Mouse (Mus musculus) liver, embryonic 16.5 days (tissue): Measurements from ENCODE around the gene Plekhg1. TPM values are rescaled to one million over a fixed set of nuclear protein-coding genes. Genes with fewer than 3 reads are reported as not detected.

ENCODE experiments used
- ATAC-seq: fragments of 200-750 bp; cut with Nextera tagmentation; 2 replicates; pipeline ENCODE4 v1.8.0; 2017; ENCODE audit warnings: low read depth, mild to moderate bottlenecking, moderate number of reproducible peaks, moderate library complexity
- H3K27ac ChIP-seq: fragments of 300-500 bp; sonication (generic); 2 replicates; pipeline ENCODE4 v1.5.1; 2014; ENCODE audit warnings: mild to moderate bottlenecking, low read length
- H3K27me3 ChIP-seq: fragments of 300-500 bp; sonication (generic); 2 replicates; pipeline ENCODE4 v1.6.1; 2014; ENCODE audit warnings: low read depth, low read length, mixed read lengths; ENCODE audit not compliant: control insufficient read depth, insufficient read depth
- H3K36me3 ChIP-seq: fragments of 300-500 bp; sonication (generic); 2 replicates; pipeline ENCODE4 v1.6.1; 2014; ENCODE audit warnings: mild to moderate bottlenecking; ENCODE audit not compliant: control insufficient read depth, insufficient read depth
- H3K4me1 ChIP-seq: fragments of 300-500 bp; sonication (generic); 2 replicates; pipeline ENCODE4 v1.6.1; 2014; ENCODE audit warnings: low read depth, low read length, mixed read lengths; ENCODE audit not compliant: control insufficient read depth
- H3K4me2 ChIP-seq: fragments of 300-500 bp; sonication (generic); 2 replicates; pipeline ENCODE4 v1.6.1; 2014; ENCODE audit warnings: low read depth, low read length, mixed read lengths
- H3K4me3 ChIP-seq: fragments of 300-500 bp; sonication (generic); 2 replicates; pipeline ENCODE4 v1.5.1; 2014; ENCODE audit warnings: low read depth, mild to moderate bottlenecking, low read length
- H3K9ac ChIP-seq: fragments of 300-500 bp; sonication (generic); 2 replicates; pipeline ENCODE4 v1.6.1; 2014; ENCODE audit warnings: low read depth, low read length
- H3K9me3 ChIP-seq: fragments of 300-500 bp; sonication (generic); replicated peaks from 2 replicates; pipeline ENCODE4 v1.6.1; 2016; ENCODE audit warnings: low read length; ENCODE audit not compliant: control insufficient read depth
- WGBS: fragments of 180-500 bp; shearing (Covaris S2); extraction: QIAGEN DNeasy Blood & Tissue Kit; methylation state at CpG from one replicate; pipeline ENCODE4 v1.1.7; 2014; ENCODE audit not compliant: insufficient replicate concordance; 5-methylcytosine and 5-hydroxymethylcytosine counted together
- polyA plus RNA-seq: library from polyadenylated mRNA; unstranded; fragments of >200 nt; fragmentation: Nextera tagmentation; extraction: Ambion mirVana; gene quantifications from 2 replicates; pipeline ENCODE4 v1.2.1, GENCODE M21; 2015

The Plekhg1 gene
- polyA plus RNA-seq, 1 experiment from 2014 or later = 2.2 TPM

DNA sequence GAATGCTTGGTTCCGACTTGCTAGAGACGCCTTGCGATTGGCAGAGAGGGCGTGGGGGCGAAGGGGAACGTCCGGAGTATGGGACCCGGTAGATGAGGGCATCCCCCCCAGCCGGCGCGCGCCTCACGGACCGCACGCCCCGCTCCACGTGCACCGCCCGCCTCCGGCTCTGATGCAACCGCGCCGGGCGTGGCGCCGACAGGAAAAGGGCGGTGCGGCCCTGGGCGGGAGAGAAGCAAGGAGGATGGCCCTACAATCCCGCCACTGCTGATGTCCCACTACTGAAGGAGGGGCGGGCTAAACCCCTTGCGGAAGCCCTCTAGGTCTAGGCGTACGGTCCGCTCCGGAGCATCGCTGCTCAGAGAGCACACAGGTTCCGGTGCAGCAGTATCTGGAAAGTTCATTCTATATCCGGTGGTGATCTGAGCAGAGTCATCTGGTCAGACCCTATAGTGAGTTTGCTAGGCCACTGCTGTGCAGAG is 233.5 kb downstream of the Plekhg1 start:
- Histone ChIP-seq H3K27me3 (no peaks in the 10 kb centered on the region), H3K9ac (peak overlapping the region; percentile 87), H3K4me3 (peak overlapping the region; percentile 84), H3K36me3 (no peaks in the 10 kb centered on the region), H3K4me2 (peak overlapping the region; percentile 96), H3K4me1 (peaks cover 41% of the 10 kb centered on the region), H3K27ac (peak overlapping the region; percentile 95), H3K9me3 (no peaks in the 10 kb centered on the region)
- WGBS = under 1% methylated on average over 34 of the region's 39 CpGs
- ATAC-seq = peak; percentile 91

DNA sequence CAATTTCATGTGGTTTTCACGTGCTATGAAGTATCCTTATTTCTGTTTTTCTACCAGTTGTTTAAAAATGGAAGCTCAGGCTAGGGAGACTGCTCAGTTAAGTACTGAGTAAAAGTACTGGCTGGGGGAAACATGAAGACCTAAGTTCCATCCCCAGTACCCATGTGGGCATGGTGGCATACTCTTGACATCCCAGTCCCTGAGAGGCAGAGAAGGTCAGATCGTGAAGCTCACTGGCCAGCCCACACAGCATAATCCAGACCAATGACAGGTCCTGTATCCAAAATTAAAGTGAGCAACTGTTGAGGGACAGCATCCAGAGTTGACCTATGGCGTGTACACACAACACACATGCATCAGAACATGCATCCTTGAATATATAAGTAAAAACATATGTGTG is 234.2 kb downstream of the Plekhg1 start:
- Histone ChIP-seq H3K9me3 (no peaks in the 10 kb centered on the region), H3K4me1 (peaks cover 41% of the 10 kb centered on the region), H3K27me3 (no peaks in the 10 kb centered on the region), H3K9ac (peak overlapping the region; percentile 87), H3K4me2 (peak overlapping the region; percentile 96), H3K27ac (peak overlapping the region; percentile 79), H3K36me3 (peaks cover 4% of the 10 kb centered on the region), H3K4me3 (peak overlapping the region; percentile 84)
- WGBS = 51% methylated on average over 3 of the region's 3 CpGs
- no peak for ATAC-seq

DNA sequence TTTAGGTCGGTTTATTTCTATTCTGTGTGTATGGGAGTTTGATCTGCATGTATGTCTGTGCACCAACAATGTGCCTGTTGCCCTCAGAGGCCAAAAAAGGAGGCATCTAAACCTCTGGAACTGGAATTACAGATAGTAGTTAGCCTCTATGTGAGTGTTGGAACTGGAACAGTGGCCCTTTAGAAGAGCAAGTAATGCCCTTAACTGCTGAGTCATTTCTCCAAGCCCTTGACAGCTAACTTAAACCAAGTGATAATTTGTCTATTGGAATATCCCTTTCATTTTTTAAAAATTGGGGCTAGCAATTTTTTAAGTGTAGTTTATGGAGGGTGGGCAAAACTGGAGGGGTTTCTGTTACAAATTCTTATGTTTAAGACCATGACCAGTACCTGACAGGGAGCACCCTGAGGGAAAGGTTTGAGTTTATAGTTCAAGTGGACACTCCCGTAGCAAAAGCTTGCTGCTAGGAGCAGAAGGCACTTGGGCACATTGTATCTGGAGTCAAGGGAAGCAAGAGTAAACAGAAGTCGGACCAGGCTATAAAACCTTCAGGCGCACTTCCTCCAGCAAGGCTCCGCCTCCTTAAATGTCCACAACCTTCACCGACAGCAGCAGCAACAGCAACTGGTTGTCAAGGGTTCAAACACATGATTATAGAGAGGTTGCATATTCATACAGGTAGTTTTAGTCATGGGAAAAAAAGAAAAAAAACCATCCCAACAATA is 235.9 kb downstream of the Plekhg1 start:
- Histone ChIP-seq H3K4me2 (peak overlapping the region; percentile 96), H3K4me3 (no peak overlapping the region), H3K27ac (peak overlapping the region; percentile 79), H3K9ac (peak overlapping the region; percentile 55), H3K4me1 (peaks cover 41% of the 10 kb centered on the region), H3K36me3 (peaks cover 21% of the 10 kb centered on the region), H3K9me3 (no peaks in the 10 kb centered on the region), H3K27me3 (no peaks in the 10 kb centered on the region)
- 39% methylated on average over 6 of the region's 6 CpGs for WGBS
- no peak for ATAC-seq

DNA sequence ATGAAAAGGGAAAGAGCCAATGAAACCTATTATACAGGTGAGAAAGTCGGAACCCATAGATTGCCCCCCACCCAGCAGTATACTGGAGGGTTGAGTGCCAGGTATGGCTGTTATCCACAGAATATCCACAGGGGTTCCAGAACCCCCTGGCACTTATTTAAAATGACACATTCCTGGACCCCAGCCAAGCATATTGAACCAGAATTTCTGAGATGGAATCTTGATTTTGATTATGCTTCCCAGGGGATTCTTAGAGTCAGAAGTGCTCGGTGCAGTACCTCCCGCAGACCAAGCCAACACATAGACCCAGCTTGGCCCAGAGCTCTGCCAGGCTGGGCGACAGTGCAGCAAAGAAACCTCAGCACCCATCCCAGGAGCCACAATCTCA is 236.5 kb downstream of the Plekhg1 start:
- H3K4me3 ChIP-seq = no peak overlapping the region
- no peaks in the 10 kb centered on the region for H3K27me3 ChIP-seq
- H3K9me3 ChIP-seq = no peaks in the 10 kb centered on the region
- whole genome bisulfite sequencing = 82% methylated on average over 4 of the region's 4 CpGs
- H3K36me3 ChIP-seq = peaks cover 22% of the 10 kb centered on the region
- H3K4me1 ChIP-seq = peaks cover 41% of the 10 kb centered on the region
- ATAC-seq = no peak
- no peak overlapping the region for H3K9ac ChIP-seq
- 0 out of 2 replicates have a peak overlapping the region, but pooled peaks have one; percentile 41 for H3K4me2 ChIP-seq
- peak overlapping the region; percentile 79 for H3K27ac ChIP-seq

DNA sequence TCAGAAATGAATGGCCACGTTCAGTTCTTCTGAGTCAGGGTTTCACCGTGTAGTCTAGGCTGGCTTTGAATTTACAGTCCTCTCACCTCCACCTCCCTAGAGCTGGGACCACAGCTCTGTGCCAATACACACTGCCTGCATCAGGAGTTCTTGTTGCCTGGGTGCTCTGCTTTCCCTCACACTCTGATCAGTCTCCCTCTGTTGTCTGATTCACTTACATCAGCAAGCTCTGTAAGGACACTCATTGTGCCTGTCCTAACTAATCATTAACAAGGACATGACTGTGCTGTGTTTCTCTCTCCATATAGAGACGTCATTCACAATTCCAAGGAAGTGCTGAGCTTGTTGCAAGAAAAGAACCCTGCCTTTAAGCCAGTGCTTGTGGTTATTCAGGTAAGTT is 238.2 kb downstream of the Plekhg1 start:
- Histone ChIP-seq H3K9ac (no peak overlapping the region), H3K27me3 (no peaks in the 10 kb centered on the region), H3K4me1 (peaks cover 31% of the 10 kb centered on the region), H3K36me3 (peaks cover 30% of the 10 kb centered on the region), H3K4me2 (no peak overlapping the region), H3K4me3 (no peak overlapping the region), H3K27ac (peak overlapping the region; percentile 58), H3K9me3 (no peaks in the 10 kb centered on the region)
- WGBS = 61% methylated on average over 3 of the region's 3 CpGs
- peak; percentile 12 for ATAC-seq

DNA sequence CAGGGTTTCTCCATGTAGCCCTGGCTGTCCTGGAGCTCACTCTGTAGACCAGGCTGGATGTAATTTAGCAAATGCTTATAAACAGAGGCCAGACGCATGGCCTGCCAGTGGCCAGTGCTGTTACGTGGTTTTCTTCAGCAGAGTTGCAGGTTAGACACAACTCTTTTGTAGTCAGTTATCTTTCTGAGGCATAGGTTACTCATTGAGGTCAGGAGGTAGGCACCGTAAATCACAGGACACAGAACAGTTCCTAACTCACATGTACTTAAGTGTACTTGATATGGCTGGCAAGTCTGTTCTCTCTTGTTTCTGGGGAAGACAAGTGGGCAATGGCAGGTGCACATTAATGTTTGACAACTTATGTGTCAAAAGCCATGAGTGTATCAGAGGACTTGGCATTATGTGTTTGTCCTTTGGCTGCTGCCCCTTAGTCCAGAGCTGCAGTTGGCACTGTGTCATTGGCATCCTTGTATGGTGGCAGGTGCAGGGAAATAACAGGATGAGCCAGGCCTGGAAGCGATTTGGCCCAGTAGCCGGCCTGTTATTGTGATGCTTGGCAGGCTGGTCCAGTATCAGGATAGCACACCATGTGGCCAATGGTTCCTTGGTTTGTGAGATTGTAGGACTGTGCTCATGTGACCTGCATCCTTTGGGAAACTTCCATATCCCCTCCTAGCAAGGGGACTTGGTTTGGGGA is 238.8 kb downstream of the Plekhg1 start:
- H3K4me3 ChIP-seq = no peak overlapping the region
- ATAC-seq = no peak
- 84% methylated on average over 5 of the region's 5 CpGs for WGBS
- no peak overlapping the region for H3K27ac ChIP-seq
- peaks cover 29% of the 10 kb centered on the region for H3K4me1 ChIP-seq
- H3K9ac ChIP-seq = no peak overlapping the region
- no peaks in the 10 kb centered on the region for H3K9me3 ChIP-seq
- no peaks in the 10 kb centered on the region for H3K27me3 ChIP-seq
- H3K36me3 ChIP-seq = peaks cover 36% of the 10 kb centered on the region
- no peak overlapping the region for H3K4me2 ChIP-seq

DNA sequence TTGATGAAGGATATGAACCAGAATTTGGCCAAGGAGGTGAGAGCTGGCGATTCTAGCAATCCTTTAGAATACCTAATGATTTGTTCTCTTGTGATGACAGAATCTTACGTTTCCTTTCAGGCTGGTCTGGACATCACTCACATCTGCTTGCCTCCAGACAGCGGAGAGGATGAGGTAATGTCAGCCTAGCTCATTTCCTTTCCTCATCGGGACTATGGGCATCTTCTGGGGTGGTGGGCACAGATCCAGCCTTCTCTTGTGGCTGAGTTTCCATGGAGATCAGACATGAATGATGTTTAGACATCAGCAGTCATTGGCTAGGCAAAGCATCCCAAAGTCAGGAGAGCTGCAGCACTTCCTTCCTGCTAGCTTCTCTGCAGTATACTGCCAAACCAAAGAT is 240.1 kb downstream of the Plekhg1 start:
- no peak for ATAC-seq
- H3K4me1 ChIP-seq = peaks cover 18% of the 10 kb centered on the region
- no peak overlapping the region for H3K4me2 ChIP-seq
- peaks cover 42% of the 10 kb centered on the region for H3K36me3 ChIP-seq
- H3K27me3 ChIP-seq = no peaks in the 10 kb centered on the region
- H3K9me3 ChIP-seq = no peaks in the 10 kb centered on the region
- no peak overlapping the region for H3K27ac ChIP-seq
- H3K4me3 ChIP-seq = no peak overlapping the region
- 83% methylated on average over 4 of the region's 4 CpGs for WGBS
- H3K9ac ChIP-seq = no peak overlapping the region

DNA sequence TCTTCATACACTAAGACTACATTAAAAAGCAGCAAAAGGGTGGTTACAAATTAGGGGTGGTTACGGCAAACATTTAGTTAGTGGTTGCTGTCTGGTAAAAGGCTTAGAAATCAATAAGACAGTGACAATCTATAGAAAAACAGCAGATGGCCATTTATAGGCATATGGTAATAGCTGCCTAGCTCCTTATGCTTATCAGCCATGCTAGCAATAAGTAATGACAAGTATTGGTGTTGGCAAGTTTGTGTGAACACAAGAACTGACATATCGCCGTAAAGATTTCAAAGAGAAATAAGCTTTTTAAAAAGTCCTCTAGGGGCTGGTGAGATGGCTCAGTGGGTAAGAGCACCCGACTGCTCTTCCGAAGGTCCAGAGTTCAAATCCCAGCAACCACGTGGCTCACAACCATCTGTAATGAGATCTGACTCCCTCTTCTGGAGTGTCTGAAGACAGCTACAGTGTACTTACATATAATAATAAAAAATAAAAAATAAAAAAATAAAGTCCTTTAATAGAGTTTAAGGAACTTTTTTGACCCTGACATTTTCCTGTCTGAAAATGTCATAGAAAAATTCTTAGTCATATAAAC is 250.2 kb downstream of the Plekhg1 start:
- 80% methylated on average over 6 of the region's 6 CpGs for WGBS

More for the DNA sequence above, 250.2 kb downstream of the Plekhg1 start:
- Histone ChIP-seq H3K27ac (no peak overlapping the region), H3K27me3 (no peaks in the 10 kb centered on the region), H3K4me3 (no peak overlapping the region), H3K4me1 (peaks cover 23% of the 10 kb centered on the region), H3K36me3 (peaks cover 24% of the 10 kb centered on the region), H3K9ac (no peak overlapping the region), H3K9me3 (no peaks in the 10 kb centered on the region), H3K4me2 (no peak overlapping the region)
- no peak for ATAC-seq
